9 mouse cellular contexts compared by ENCODE assay signal in the genomic region with DNA sequence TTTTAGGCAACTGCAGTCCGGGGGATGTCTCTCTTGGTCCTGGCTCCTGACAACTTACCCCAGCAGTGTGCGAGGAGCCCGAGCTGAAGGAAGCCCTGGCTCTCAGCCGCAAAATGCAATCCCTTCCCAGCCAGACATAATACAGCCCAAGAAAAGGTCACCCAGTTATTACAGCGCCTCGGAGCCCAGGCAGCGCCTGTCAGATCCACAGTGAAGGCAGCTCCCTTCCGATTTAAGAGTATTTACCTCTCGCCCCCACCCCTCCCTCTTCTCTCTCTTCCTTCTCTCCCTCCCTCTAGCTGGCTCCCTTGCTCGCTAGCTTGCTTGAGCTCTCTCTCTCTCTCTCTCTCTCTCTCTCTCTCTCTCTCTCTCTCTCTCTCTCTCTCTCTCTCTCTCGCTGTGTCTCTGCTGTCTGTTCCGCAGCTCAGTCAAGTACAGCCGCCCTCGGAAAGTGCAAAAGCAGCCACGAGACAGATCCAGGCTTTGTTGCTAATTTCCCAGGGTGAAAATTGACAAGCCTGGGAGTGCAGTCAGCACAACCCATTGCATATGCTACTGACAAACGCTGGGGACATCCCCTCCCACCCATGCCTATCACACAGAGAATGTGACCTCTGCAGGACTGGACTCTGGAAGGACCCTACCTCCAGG.
DNase-seq lines count a peak whose midpoint lies in the region; ATAC-seq and TF ChIP-seq lines count a peak whose summit lies in the region.
"Had no signal": no experiment of that assay in that cellular context is flagged by ENCODE, and none has a peak within 500 bp of the region (broad histone marks: within the 10 kb centered on the region; RNA-seq: fewer than 3 reads in every experiment).

No protein-coding gene starts in this region.

- WGBS in heart, adult 2 months = 1% methylated on average over 14 of the region's 16 CpGs
- WGBS in heart, postnatal 0 days = 2% methylated on average over 15 of the region's 16 CpGs
- WGBS in neural tube, embryonic 13.5 days = under 1% methylated on average over 15 of the region's 16 CpGs

- no peaks in the 10 kb centered on the region for H3K36me3 ChIP-seq in heart, adult 2 months (ENCODE audit: control insufficient read depth, insufficient read depth, low read length)
- no peaks in the 10 kb centered on the region for H3K36me3 ChIP-seq in heart, postnatal 0 days (replicated peaks; ENCODE audit: control insufficient read depth, insufficient read depth, low read length)
- no peaks in the 10 kb centered on the region for H3K36me3 ChIP-seq in neural tube, embryonic 13.5 days

- peak overlapping the region; percentile 67 for H3K4me2 ChIP-seq in heart, postnatal 0 days (ENCODE audit: low read depth, low read length)
- H3K4me2 ChIP-seq in neural tube, embryonic 13.5 days = peak overlapping the region; percentile 69

- H3K4me3 ChIP-seq in heart, adult 2 months = peak overlapping the region; percentile 20; the same call in 1 of the 2 replicates
- H3K4me3 ChIP-seq in heart, postnatal 0 days (ENCODE audit: low read depth, low read length) = peak overlapping the region; percentile 41
- peak overlapping the region; percentile 46 for H3K4me3 ChIP-seq in neural tube, embryonic 13.5 days
- H3K4me3 ChIP-seq: erythroblast, embryonic 14.5 days had no signal

- intact Hi-C loops in heart, adult 2 months (cut with DNase I) = no loop called here
- intact Hi-C loops in heart, postnatal 25 days (cut with DNase I) = no loop called here
- intact Hi-C loops in left cerebral cortex, postnatal 4 days (cut with DNase I) = loop anchor here (10.0 kb wide), 1 partner anchor 438 kb away; no protein-coding TSS in a partner anchor

- TF ChIP-seq POLR2A in heart, adult 2 months (IDR thresholded peaks at IDR 0.05; ENCODE audit: insufficient read depth, low read depth, low read length) = no peak

- no peak overlapping the region for H3K27ac ChIP-seq in heart, adult 2 months
- H3K27ac ChIP-seq in heart, postnatal 0 days (ENCODE audit: low read depth) = no peak overlapping the region
- H3K27ac ChIP-seq in neural tube, embryonic 13.5 days (replicated peaks) = peak overlapping the region; percentile 87; the same call in 1 of the 2 replicates

- no peak overlapping the region for H3K9ac ChIP-seq in heart, adult 2 months (ENCODE audit: low read depth, low read length)
- H3K9ac ChIP-seq in heart, postnatal 0 days (replicated peaks; ENCODE audit: low read depth, low read length) = no peak overlapping the region
- H3K9ac ChIP-seq in neural tube, embryonic 13.5 days = peak overlapping the region; percentile 70

- no peak for ATAC-seq in heart, postnatal 0 days (ENCODE audit: insufficient read depth, low read depth)
- peak; percentile 14 for ATAC-seq in neural tube, embryonic 13.5 days (ENCODE audit: low read depth)

- no peaks in the 10 kb centered on the region; the same call in 1 of the 2 replicates for H3K27me3 ChIP-seq in heart, adult 2 months (ENCODE audit: control insufficient read depth, insufficient read depth, low read length)
- H3K27me3 ChIP-seq in heart, postnatal 0 days (ENCODE audit: control insufficient read depth, insufficient read depth, low read length) = 0 out of 2 replicates have a peak, but pooled peaks cover 8% of the 10 kb centered on the region
- peaks cover 11% of the 10 kb centered on the region; the same call in 1 of the 2 replicates for H3K27me3 ChIP-seq in neural tube, embryonic 13.5 days

- TF ChIP-seq EP300 in heart, adult 2 months (IDR thresholded peaks at IDR 0.05; ENCODE audit: insufficient read depth, low read depth, low read length) = no peak
- TF ChIP-seq EP300 in heart, postnatal 0 days (IDR thresholded peaks at IDR 0.05; ENCODE audit: low read depth) = no peak

- no peaks in the 10 kb centered on the region for H3K79me2 ChIP-seq in heart, adult 2 months (replicated peaks; ENCODE audit: control insufficient read depth, insufficient read depth, low read length)

- H3K9me3 ChIP-seq in heart, postnatal 0 days (replicated peaks; ENCODE audit: control insufficient read depth, low read length) = no peaks in the 10 kb centered on the region
- H3K9me3 ChIP-seq in neural tube, embryonic 13.5 days = no peaks in the 10 kb centered on the region

- DNase-seq in heart, adult 2 months = no peak
- DNase-seq in heart, postnatal 25 days (ENCODE audit: low spot score) = no peak
- peak; percentile 59 for DNase-seq in embryo, embryonic 11 days
- DNase-seq in heart, postnatal 0 days (ENCODE audit: low spot score) = no peak
- peak; percentile 22 for DNase-seq in left cerebral cortex, postnatal 4 days
- DNase-seq in yolk sac, embryonic 10.5 days (ENCODE audit: low spot score) = no peak
- no peak for DNase-seq in B cell, adult 2 months

- TF ChIP-seq CTCF in heart, adult 2 months (IDR thresholded peaks at IDR 0.05) = no peak
- TF ChIP-seq CTCF in heart, postnatal 0 days (IDR thresholded peaks at IDR 0.05; ENCODE audit: low read depth) = no peak

- no peaks in the 10 kb centered on the region for H3K4me1 ChIP-seq in heart, adult 2 months (ENCODE audit: control insufficient read depth, insufficient read depth, low read length)
- peaks cover 13% of the 10 kb centered on the region; the same call in 1 of the 2 replicates for H3K4me1 ChIP-seq in heart, postnatal 0 days (ENCODE audit: control insufficient read depth, insufficient read depth)
- peaks cover 86% of the 10 kb centered on the region for H3K4me1 ChIP-seq in neural tube, embryonic 13.5 days (replicated peaks)

Comparison
In these comparisons a context has a peak if more than half of its experiments do, and no peak if none do; other contexts are left out.
1. DNase-seq: peak in embryo, embryonic 11 days (single experiment) and left cerebral cortex, postnatal 4 days (single experiment); none in heart, adult 2 months (0 of 2), heart, postnatal 25 days (single experiment), heart, postnatal 0 days (single experiment), yolk sac, embryonic 10.5 days (single experiment) and B cell, adult 2 months (0 of 2).
2. Peak in every context shown above with its lines, with median percentiles within 50 percentile points of each other: H3K4me3 ChIP-seq.